ENCODE assay signal across 15 mouse cellular contexts in genomic region chr13:49545646-49546045, GRCm38 (mm10). TPM values are rescaled to one million over a fixed set of nuclear protein-coding genes. Genes with fewer than 3 reads are reported as not detected.
DNase-seq lines count a peak whose midpoint lies in the region; ATAC-seq and TF ChIP-seq lines count a peak whose summit lies in the region.
"Had no signal": no experiment of that assay in that cellular context is flagged by ENCODE, and none has a peak within 500 bp of the region (broad histone marks: within the 10 kb centered on the region; RNA-seq: fewer than 3 reads in every experiment).

No protein-coding gene starts in this region.

- H3K4me1 ChIP-seq in kidney, embryonic 16.5 days (ENCODE audit: insufficient read depth, low read length): no peaks in the 10 kb centered on the region
- no peaks in the 10 kb centered on the region for H3K4me1 ChIP-seq in kidney, embryonic 14.5 days (ENCODE audit: control insufficient read depth, insufficient read depth, low read length)
- 0 out of 2 replicates have a peak, but pooled peaks cover 4% of the 10 kb centered on the region for H3K4me1 ChIP-seq in embryonic facial prominence, embryonic 12.5 days
- peaks cover 8% of the 10 kb centered on the region for H3K4me1 ChIP-seq in heart, embryonic 12.5 days (replicated peaks)
- H3K4me1 ChIP-seq in limb, embryonic 15.5 days: peaks cover 9% of the 10 kb centered on the region; the same call in 1 of the 2 replicates
- H3K4me1 ChIP-seq in cerebellum, adult 2 months (ENCODE audit: control insufficient read depth, insufficient read depth, low read length): no peaks in the 10 kb centered on the region
- H3K4me1 ChIP-seq: forebrain, embryonic 12.5 days had no signal

- H3K4me2 ChIP-seq in kidney, embryonic 16.5 days (replicated peaks; ENCODE audit: low read depth, low read length): no peak overlapping the region
- no peak overlapping the region for H3K4me2 ChIP-seq in kidney, embryonic 14.5 days (replicated peaks; ENCODE audit: low read depth, low read length)
- 0 out of 2 replicates have a peak overlapping the region, but pooled peaks have one; percentile 5 for H3K4me2 ChIP-seq in embryonic facial prominence, embryonic 12.5 days (replicated peaks)
- peak overlapping the region; percentile 29; the same call in 1 of the 2 replicates for H3K4me2 ChIP-seq in heart, embryonic 12.5 days
- peak overlapping the region; percentile 25; the same call in 1 of the 2 replicates for H3K4me2 ChIP-seq in limb, embryonic 15.5 days
- H3K4me2 ChIP-seq: forebrain, embryonic 12.5 days; hindbrain, embryonic 14.5 days had no signal

- TF ChIP-seq POLR2A in cerebellum, adult 2 months (IDR thresholded peaks at IDR 0.05; ENCODE audit: borderline replicate concordance, insufficient read depth, low read length): no peak

- H3K4me3 ChIP-seq in kidney, embryonic 16.5 days (ENCODE audit: low read length): no peak overlapping the region
- no peak overlapping the region for H3K4me3 ChIP-seq in kidney, embryonic 14.5 days (ENCODE audit: low read length)
- no peak overlapping the region for H3K4me3 ChIP-seq in embryonic facial prominence, embryonic 12.5 days
- no peak overlapping the region for H3K4me3 ChIP-seq in heart, embryonic 12.5 days
- H3K4me3 ChIP-seq in limb, embryonic 15.5 days: peak overlapping the region; percentile 18
- H3K4me3 ChIP-seq in cerebellum, adult 2 months (replicated peaks; ENCODE audit: insufficient read depth, low read depth, low read length): no peak overlapping the region
- H3K4me3 ChIP-seq: forebrain, embryonic 12.5 days; left cerebral cortex, adult 2 months had no signal

- H3K9ac ChIP-seq in kidney, embryonic 16.5 days (replicated peaks; ENCODE audit: low read length): no peak overlapping the region
- no peak overlapping the region for H3K9ac ChIP-seq in kidney, embryonic 14.5 days (ENCODE audit: low read depth, low read length)
- H3K9ac ChIP-seq in embryonic facial prominence, embryonic 12.5 days: no peak overlapping the region
- H3K9ac ChIP-seq in heart, embryonic 12.5 days: 0 out of 2 replicates have a peak overlapping the region, but pooled peaks have one; percentile 24
- no peak overlapping the region for H3K9ac ChIP-seq in limb, embryonic 15.5 days
- H3K9ac ChIP-seq: forebrain, embryonic 12.5 days; hindbrain, embryonic 14.5 days had no signal

- no peaks in the 10 kb centered on the region for H3K9me3 ChIP-seq in kidney, embryonic 16.5 days (ENCODE audit: low read length)
- no peaks in the 10 kb centered on the region for H3K9me3 ChIP-seq in kidney, embryonic 14.5 days (ENCODE audit: control insufficient read depth, low read length)
- H3K9me3 ChIP-seq in embryonic facial prominence, embryonic 12.5 days: no peaks in the 10 kb centered on the region
- H3K9me3 ChIP-seq in heart, embryonic 12.5 days (replicated peaks): no peaks in the 10 kb centered on the region
- no peaks in the 10 kb centered on the region for H3K9me3 ChIP-seq in limb, embryonic 15.5 days
- H3K9me3 ChIP-seq: forebrain, embryonic 12.5 days had no signal

- ATAC-seq in kidney, embryonic 16.5 days (ENCODE audit: low FRiP score, low TSS enrichment): no peak
- ATAC-seq in kidney, embryonic 14.5 days (ENCODE audit: low FRiP score, low TSS enrichment): no peak
- 0 out of 2 replicates have a peak, but pooled peaks have one; percentile 41 for ATAC-seq in embryonic facial prominence, embryonic 12.5 days (ENCODE audit: insufficient number of reproducible peaks, insufficient read depth, low FRiP score, low TSS enrichment)
- no peak for ATAC-seq in heart, embryonic 12.5 days (ENCODE audit: insufficient number of reproducible peaks, low FRiP score)
- ATAC-seq in limb, embryonic 15.5 days (ENCODE audit: insufficient number of reproducible peaks, low FRiP score, low TSS enrichment, low read depth): peak; percentile 78
- ATAC-seq: activated CD4-positive, CD25-positive, alpha-beta regulatory T cell, adult 4 months had no signal

- H3K27ac ChIP-seq in kidney, embryonic 16.5 days (ENCODE audit: low read length): peak overlapping the region; percentile 66; the same call in 1 of the 2 replicates
- H3K27ac ChIP-seq in kidney, embryonic 14.5 days (ENCODE audit: low read depth, low read length): no peak overlapping the region
- H3K27ac ChIP-seq in embryonic facial prominence, embryonic 12.5 days: peak overlapping the region; percentile 77
- peak overlapping the region; percentile 84 for H3K27ac ChIP-seq in heart, embryonic 12.5 days (ENCODE audit: poor library complexity, severe bottlenecking)
- peak overlapping the region; percentile 84 for H3K27ac ChIP-seq in limb, embryonic 15.5 days
- no peak overlapping the region for H3K27ac ChIP-seq in cerebellum, adult 2 months (ENCODE audit: insufficient read depth, low read length)
- H3K27ac ChIP-seq: forebrain, embryonic 12.5 days; hindbrain, embryonic 14.5 days; left cerebral cortex, adult 2 months had no signal

- WGBS in kidney, embryonic 16.5 days: 55% methylated on average over 3 of the region's 3 CpGs
- 70% methylated on average over 3 of the region's 3 CpGs for WGBS in kidney, embryonic 14.5 days
- WGBS in embryonic facial prominence, embryonic 12.5 days: 24% methylated on average over 3 of the region's 3 CpGs
- WGBS in heart, embryonic 12.5 days: 26% methylated on average over 3 of the region's 3 CpGs
- 26% methylated on average over 3 of the region's 3 CpGs for WGBS in limb, embryonic 15.5 days
- WGBS in cerebellum, adult 2 months: 45% methylated on average over 3 of the region's 3 CpGs

- no peak for DNase-seq in cerebellum, adult 2 months
- DNase-seq in thymus, postnatal 0 days (ENCODE audit: low spot score): no peak
- DNase-seq in adrenal gland, postnatal 25 days: no peak
- DNase-seq: cerebellum, adult 11 months; thymus, postnatal 25 days had no signal

- TF ChIP-seq CTCF in cerebellum, adult 2 months (IDR thresholded peaks at IDR 0.05; ENCODE audit: borderline replicate concordance, insufficient read depth, low read depth, low read length): no peak

- no peaks in the 10 kb centered on the region for H3K27me3 ChIP-seq in kidney, embryonic 16.5 days (ENCODE audit: insufficient read depth, low read length)
- no peaks in the 10 kb centered on the region for H3K27me3 ChIP-seq in kidney, embryonic 14.5 days (ENCODE audit: control insufficient read depth, insufficient read depth, low read length)
- H3K27me3 ChIP-seq in embryonic facial prominence, embryonic 12.5 days: no peaks in the 10 kb centered on the region
- H3K27me3 ChIP-seq in heart, embryonic 12.5 days (replicated peaks): no peaks in the 10 kb centered on the region
- H3K27me3 ChIP-seq in limb, embryonic 15.5 days: no peaks in the 10 kb centered on the region
- no peaks in the 10 kb centered on the region for H3K27me3 ChIP-seq in cerebellum, adult 2 months (ENCODE audit: control insufficient read depth, insufficient read depth, low read length)
- H3K27me3 ChIP-seq: forebrain, embryonic 12.5 days had no signal

- no peaks in the 10 kb centered on the region for H3K36me3 ChIP-seq in kidney, embryonic 16.5 days (ENCODE audit: insufficient read depth, low read length)
- no peaks in the 10 kb centered on the region for H3K36me3 ChIP-seq in kidney, embryonic 14.5 days (ENCODE audit: control insufficient read depth, insufficient read depth, low read length)
- no peaks in the 10 kb centered on the region for H3K36me3 ChIP-seq in embryonic facial prominence, embryonic 12.5 days
- H3K36me3 ChIP-seq in heart, embryonic 12.5 days: no peaks in the 10 kb centered on the region
- H3K36me3 ChIP-seq in limb, embryonic 15.5 days: no peaks in the 10 kb centered on the region
- H3K36me3 ChIP-seq: forebrain, embryonic 12.5 days had no signal

RNA-seq across cellular contexts. Expression of gene Aspn, which starts 1.4 kb away (rescaled TPM):
- polyA plus RNA-seq in kidney, embryonic 16.5 days (2015; fragmentation: Nextera tagmentation; extraction: Ambion mirVana): 16.0 and 19.9 TPM in 2 replicates
- 3.7 and 5.3 TPM in 2 replicates for polyA plus RNA-seq in kidney, embryonic 14.5 days (2014; fragmentation: Nextera tagmentation; extraction: Ambion mirVana)
- 14.6 and 16.6 TPM in 2 replicates for polyA plus RNA-seq in embryonic facial prominence, embryonic 12.5 days (2016; fragmentation: Nextera tagmentation; extraction: Ambion mirVana)
- polyA plus RNA-seq in heart, embryonic 12.5 days (2016; fragmentation: Nextera tagmentation; extraction: Ambion mirVana): 2.5 and 3.7 TPM in 2 replicates
- polyA plus RNA-seq in limb, embryonic 15.5 days (2015; fragmentation: Nextera tagmentation; extraction: Ambion mirVana): 159 and 242 TPM in 2 replicates
- polyA plus RNA-seq in cerebellum, adult 2 months (2012; rRNA removed): 0.92 and 1.1 TPM in 2 replicates
- 9.4 and 9.6 TPM in 2 replicates for polyA plus RNA-seq in thymus, postnatal 0 days (2015; fragmentation: Nextera tagmentation; extraction: Ambion mirVana)
- 2.8 and 3.3 TPM in 2 replicates for total RNA-seq in adrenal gland, postnatal 25 days (2021)
- polyA plus RNA-seq: neural tube, embryonic 11.5 days had no signal

RNA-seq across cellular contexts. Expression of gene Omd, which starts 36.6 kb away (rescaled TPM):
- 1.0 and 2.0 TPM in 2 replicates for polyA plus RNA-seq in kidney, embryonic 16.5 days (2015; fragmentation: Nextera tagmentation; extraction: Ambion mirVana)
- polyA plus RNA-seq in kidney, embryonic 14.5 days (2014; fragmentation: Nextera tagmentation; extraction: Ambion mirVana): 0.89 and 0.93 TPM in 2 replicates
- 2.5 and 2.8 TPM in 2 replicates for polyA plus RNA-seq in embryonic facial prominence, embryonic 12.5 days (2016; fragmentation: Nextera tagmentation; extraction: Ambion mirVana)
- 0.24 and 0.43 TPM in 2 replicates for polyA plus RNA-seq in heart, embryonic 12.5 days (2016; fragmentation: Nextera tagmentation; extraction: Ambion mirVana)
- 16.9 and 27.1 TPM in 2 replicates for polyA plus RNA-seq in limb, embryonic 15.5 days (2015; fragmentation: Nextera tagmentation; extraction: Ambion mirVana)
- polyA plus RNA-seq in cerebellum, adult 2 months (2012; rRNA removed): 0.41 and 1.3 TPM in 2 replicates
- 0.45 and 0.73 TPM in 2 replicates for polyA plus RNA-seq in thymus, postnatal 0 days (2015; fragmentation: Nextera tagmentation; extraction: Ambion mirVana)
- 1.1 and 1.6 TPM in 2 replicates for total RNA-seq in adrenal gland, postnatal 25 days (2021)

RNA-seq across cellular contexts. Expression of gene Ecm2, which starts 41.0 kb away (rescaled TPM):
- 1.1 and 1.3 TPM in 2 replicates for polyA plus RNA-seq in kidney, embryonic 16.5 days (2015; fragmentation: Nextera tagmentation; extraction: Ambion mirVana)
- polyA plus RNA-seq in kidney, embryonic 14.5 days (2014; fragmentation: Nextera tagmentation; extraction: Ambion mirVana): 0.61 and 0.93 TPM in 2 replicates
- 0.64 and 0.69 TPM in 2 replicates for polyA plus RNA-seq in embryonic facial prominence, embryonic 12.5 days (2016; fragmentation: Nextera tagmentation; extraction: Ambion mirVana)
- 2.0 and 2.4 TPM in 2 replicates for polyA plus RNA-seq in heart, embryonic 12.5 days (2016; fragmentation: Nextera tagmentation; extraction: Ambion mirVana)
- 4.0 and 7.2 TPM in 2 replicates for polyA plus RNA-seq in limb, embryonic 15.5 days (2015; fragmentation: Nextera tagmentation; extraction: Ambion mirVana)
- 4.3 and 5.1 TPM in 2 replicates for polyA plus RNA-seq in cerebellum, adult 2 months (2012; rRNA removed)
- polyA plus RNA-seq in thymus, postnatal 0 days (2015; fragmentation: Nextera tagmentation; extraction: Ambion mirVana): 0.60 and 0.79 TPM in 2 replicates
- total RNA-seq in adrenal gland, postnatal 25 days (2021): 3.9 and 5.5 TPM in 2 replicates

RNA-seq across cellular contexts. Expression of gene Tes3-ps, which starts 52.5 kb away (rescaled TPM):
- 0.76 and 1.9 TPM in 2 replicates for polyA plus RNA-seq in kidney, embryonic 16.5 days (2015; fragmentation: Nextera tagmentation; extraction: Ambion mirVana)
- 1.1 and 1.6 TPM in 2 replicates for polyA plus RNA-seq in kidney, embryonic 14.5 days (2014; fragmentation: Nextera tagmentation; extraction: Ambion mirVana)
- polyA plus RNA-seq in embryonic facial prominence, embryonic 12.5 days (2016; fragmentation: Nextera tagmentation; extraction: Ambion mirVana): 1.3 and 1.4 TPM in 2 replicates
- polyA plus RNA-seq in heart, embryonic 12.5 days (2016; fragmentation: Nextera tagmentation; extraction: Ambion mirVana): 0.88 and 0.92 TPM in 2 replicates
- 0.72 and 0.88 TPM in 2 replicates for polyA plus RNA-seq in limb, embryonic 15.5 days (2015; fragmentation: Nextera tagmentation; extraction: Ambion mirVana)
- polyA plus RNA-seq in cerebellum, adult 2 months (2012; rRNA removed): 0.39 and 0.40 TPM in 2 replicates
- polyA plus RNA-seq in thymus, postnatal 0 days (2015; fragmentation: Nextera tagmentation; extraction: Ambion mirVana): 0.77 and 1.4 TPM in 2 replicates
- total RNA-seq in adrenal gland, postnatal 25 days (2021): 1.5 and 2.1 TPM in 2 replicates

Comparison
In these comparisons a context has a peak if more than half of its experiments do, and no peak if none do; other contexts are left out.
1. H3K27ac ChIP-seq: peak in kidney, embryonic 16.5 days (single experiment), embryonic facial prominence, embryonic 12.5 days (single experiment), heart, embryonic 12.5 days (single experiment) and limb, embryonic 15.5 days (single experiment); none in kidney, embryonic 14.5 days (single experiment) and cerebellum, adult 2 months (single experiment).
2. ATAC-seq: peak in embryonic facial prominence, embryonic 12.5 days (single experiment) and limb, embryonic 15.5 days (single experiment); none in kidney, embryonic 16.5 days (single experiment), kidney, embryonic 14.5 days (single experiment) and heart, embryonic 12.5 days (single experiment).
3. H3K4me2 ChIP-seq: peak in embryonic facial prominence, embryonic 12.5 days (single experiment), heart, embryonic 12.5 days (single experiment) and limb, embryonic 15.5 days (single experiment); none in kidney, embryonic 16.5 days (single experiment) and kidney, embryonic 14.5 days (single experiment).